Mouse (Mus musculus): Measurements from ENCODE around the gene Slc35a5.

DNA sequence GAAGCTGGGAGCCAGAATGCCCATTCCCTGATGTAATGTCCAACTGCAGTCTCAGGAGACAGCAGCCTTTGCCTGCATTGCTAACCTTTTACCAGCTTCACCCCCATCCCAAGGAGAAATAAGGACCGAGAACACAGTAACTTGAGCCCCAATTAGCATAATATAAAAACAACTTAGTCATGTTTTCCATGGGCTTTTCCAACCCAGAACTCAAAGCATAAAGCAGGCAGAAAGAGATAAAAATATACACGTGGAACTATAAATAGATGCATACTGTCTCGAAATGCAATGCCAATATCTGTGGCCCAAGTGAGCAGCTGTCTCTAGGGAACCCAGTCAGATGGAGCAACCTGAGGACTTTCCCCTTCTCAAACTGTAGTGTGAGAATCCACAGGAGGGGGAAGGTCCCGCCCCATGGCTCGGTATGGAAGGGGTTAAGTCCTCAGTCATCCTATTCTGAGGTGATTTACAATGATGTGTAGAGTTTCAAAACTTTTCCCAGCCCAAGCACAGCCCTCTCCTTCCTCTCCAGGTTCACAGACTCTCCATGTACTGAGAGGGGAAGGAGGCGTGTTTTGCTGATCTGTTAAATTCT, 65.3 kb downstream of the Slc35a5 start, which contains the start of gene Ccdc80:
- no peak for TF ChIP-seq CTCF (IDR thresholded peaks at IDR 0.05; ENCODE audit: low read depth)
- no peak for TF ChIP-seq EP300 (IDR thresholded peaks at IDR 0.05; ENCODE audit: low read depth)

All from heart, postnatal 0 days (tissue).